Mouse (Mus musculus) embryonic facial prominence, embryonic 11.5 days (tissue): ENCODE data around the gene Fmo9. TPM values are rescaled to one million over a fixed set of nuclear protein-coding genes. Genes with fewer than 3 reads are reported as not detected.

Source experiments
- ATAC-seq: fragments of 200-750 bp; cut with Nextera tagmentation; replicated peaks from 2 replicates; pipeline ENCODE4 v1.8.0; 2017; ENCODE audit warnings: low read depth; ENCODE audit not compliant: insufficient number of reproducible peaks, low FRiP score, low TSS enrichment
- DNase-seq: peaks from one replicate; pipeline ENCODE4 v3.0.0-alpha.2; 2015; ENCODE audit warnings: low spot score
- H3K27ac ChIP-seq: fragments of 300-500 bp; sonication (generic); replicated peaks from 2 replicates; pipeline ENCODE4 v1.5.1; 2014; ENCODE audit warnings: mild to moderate bottlenecking, low read depth, low read length, control low read depth
- H3K27me3 ChIP-seq: fragments of 300-500 bp; sonication (generic); 2 replicates; pipeline ENCODE4 v1.6.1; 2014; ENCODE audit warnings: mild to moderate bottlenecking, low read length, moderate library complexity, mixed read lengths; ENCODE audit not compliant: control insufficient read depth, insufficient read depth
- H3K36me3 ChIP-seq: fragments of 300-500 bp; sonication (generic); replicated peaks from 2 replicates; pipeline ENCODE4 v1.6.1; 2014; ENCODE audit warnings: low read depth, mild to moderate bottlenecking, low read length, moderate library complexity, mixed read lengths; ENCODE audit not compliant: control insufficient read depth, insufficient read depth
- H3K4me1 ChIP-seq: fragments of 300-500 bp; sonication (generic); 2 replicates; pipeline ENCODE4 v1.6.1; 2014; ENCODE audit warnings: low read length, mixed read lengths; ENCODE audit not compliant: control insufficient read depth, insufficient read depth
- H3K4me2 ChIP-seq: fragments of 300-500 bp; sonication (generic); 2 replicates; pipeline ENCODE4 v1.6.1; 2014; ENCODE audit warnings: low read depth, mild to moderate bottlenecking, control low read depth, low read length, moderate library complexity
- H3K4me3 ChIP-seq: fragments of 300-500 bp; sonication (generic); 2 replicates; pipeline ENCODE4 v1.5.1; 2014; ENCODE audit warnings: low read depth, low read length, control low read depth
- H3K9ac ChIP-seq: fragments of 300-500 bp; sonication (generic); replicated peaks from 2 replicates; pipeline ENCODE4 v1.6.1; 2014; ENCODE audit warnings: mild to moderate bottlenecking, control low read depth, low read length
- H3K9me3 ChIP-seq: fragments of 300-500 bp; sonication (generic); replicated peaks from 2 replicates; pipeline ENCODE4 v1.6.1; 2016; ENCODE audit warnings: mild to moderate bottlenecking, low read length, inconsistent platforms, mixed read lengths; ENCODE audit not compliant: control insufficient read depth
- WGBS: fragments of 180-500 bp; shearing (Covaris S2); extraction: QIAGEN DNeasy Blood & Tissue Kit; methylation state at CpG from one replicate; pipeline ENCODE4 v1.1.7; 2014; 5-methylcytosine and 5-hydroxymethylcytosine counted together
- polyA plus RNA-seq: library from polyadenylated mRNA; unstranded; fragments of >200 nt; fragmentation: Nextera tagmentation; extraction: Ambion mirVana; gene quantifications from 2 replicates; pipeline ENCODE4 v1.2.1, GENCODE M21; 2014

Fmo9 gene
- not detected in 2 replicates for polyA plus RNA-seq

GRCm38 (mm10) chr1:166681745-166682144 is at the start of gene Fmo9:
TSS of gene Fmo9 (minus strand) at chr1:166681845.
- 76% methylated on average over 1 of the region's 1 CpGs for WGBS
- DNase-seq, result no peak
- no peak within 1 kb of the TSS for H3K4me2 ChIP-seq
- ATAC-seq, result no peak
- H3K4me3 ChIP-seq, result no peak within 1 kb of the TSS
- no peaks in the 10 kb centered on the region for H3K9me3 ChIP-seq
- H3K9ac ChIP-seq, result no peak within 1 kb of the TSS
- no peaks in the 10 kb centered on the region for H3K27me3 ChIP-seq
- no peaks in the 10 kb centered on the region for H3K36me3 ChIP-seq
- no peak within 1 kb of the TSS for H3K27ac ChIP-seq
- H3K4me1 ChIP-seq, result no peaks in the 10 kb centered on the region

DNA sequence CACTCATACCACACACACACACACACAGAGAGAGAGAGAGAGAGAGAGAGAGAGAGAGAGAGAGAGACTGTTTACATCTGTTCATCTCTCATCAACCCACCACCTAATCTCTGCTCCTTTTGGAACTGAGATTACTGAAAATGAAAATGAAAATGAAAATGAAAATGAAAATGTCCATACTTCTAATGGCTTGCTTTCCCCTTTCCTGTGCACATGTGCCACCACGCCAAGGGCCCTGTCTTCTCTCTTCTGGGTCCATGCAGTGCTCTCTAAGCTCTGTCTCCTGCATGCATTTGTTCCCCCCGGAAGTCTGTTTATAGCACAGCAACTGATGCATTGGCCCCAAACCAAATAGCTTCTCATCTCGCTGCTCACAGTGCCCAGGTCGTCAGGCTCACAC is 49.2 kb upstream of the Fmo9 start:
- H3K4me1 ChIP-seq, result no peaks in the 10 kb centered on the region
- no peaks in the 10 kb centered on the region for H3K27me3 ChIP-seq
- DNase-seq, result no peak
- H3K9ac ChIP-seq, result no peak overlapping the region
- H3K4me2 ChIP-seq, result no peak overlapping the region
- no peak overlapping the region for H3K27ac ChIP-seq
- no peaks in the 10 kb centered on the region for H3K36me3 ChIP-seq
- H3K9me3 ChIP-seq, result no peaks in the 10 kb centered on the region
- 76% methylated on average over 4 of the region's 4 CpGs for WGBS
- H3K4me3 ChIP-seq, result no peak overlapping the region
- ATAC-seq, result no peak

DNA sequence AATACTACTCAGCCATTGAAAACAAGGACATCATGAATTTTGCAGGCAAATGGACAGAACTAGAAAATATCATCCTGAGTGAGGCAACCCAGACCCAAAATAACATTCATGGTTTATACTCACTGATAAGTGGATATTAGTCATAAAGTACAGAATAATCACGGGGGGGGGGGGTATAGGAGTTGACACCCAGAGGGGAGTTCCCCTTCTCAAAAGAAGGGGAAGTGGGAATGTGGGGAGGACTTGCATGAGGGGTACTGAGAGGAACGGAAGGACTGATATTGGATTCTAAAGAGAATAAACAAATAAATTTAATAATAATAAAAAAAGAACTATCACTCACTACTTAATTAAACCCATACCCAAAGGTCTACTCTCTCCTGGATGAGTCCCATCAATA is 48.6 kb upstream of the Fmo9 start:
- Histone ChIP-seq H3K36me3 (no peaks in the 10 kb centered on the region), H3K4me3 (no peak overlapping the region), H3K4me1 (no peaks in the 10 kb centered on the region), H3K9me3 (no peaks in the 10 kb centered on the region), H3K27me3 (no peaks in the 10 kb centered on the region), H3K27ac (no peak overlapping the region), H3K9ac (no peak overlapping the region), H3K4me2 (no peak overlapping the region)
- DNase-seq, result no peak
- no peak for ATAC-seq
- WGBS, result 71% methylated on average over 2 of the region's 2 CpGs

- ATAC-seq, result no peak
- DNase-seq, result no peak
- H3K27me3 ChIP-seq, result no peaks in the 10 kb centered on the region
- no peak overlapping the region for H3K4me2 ChIP-seq
- H3K4me3 ChIP-seq, result no peak overlapping the region
- H3K4me1 ChIP-seq, result no peaks in the 10 kb centered on the region
- no peak overlapping the region for H3K27ac ChIP-seq
- WGBS, result 89% methylated on average over 7 of the region's 7 CpGs
- H3K9ac ChIP-seq, result no peak overlapping the region
- H3K9me3 ChIP-seq, result no peaks in the 10 kb centered on the region
- no peaks in the 10 kb centered on the region for H3K36me3 ChIP-seq
These were observed 29.2 kb upstream of the Fmo9 start for GRCm38 (mm10) chr1:166710861-166711260.

DNA sequence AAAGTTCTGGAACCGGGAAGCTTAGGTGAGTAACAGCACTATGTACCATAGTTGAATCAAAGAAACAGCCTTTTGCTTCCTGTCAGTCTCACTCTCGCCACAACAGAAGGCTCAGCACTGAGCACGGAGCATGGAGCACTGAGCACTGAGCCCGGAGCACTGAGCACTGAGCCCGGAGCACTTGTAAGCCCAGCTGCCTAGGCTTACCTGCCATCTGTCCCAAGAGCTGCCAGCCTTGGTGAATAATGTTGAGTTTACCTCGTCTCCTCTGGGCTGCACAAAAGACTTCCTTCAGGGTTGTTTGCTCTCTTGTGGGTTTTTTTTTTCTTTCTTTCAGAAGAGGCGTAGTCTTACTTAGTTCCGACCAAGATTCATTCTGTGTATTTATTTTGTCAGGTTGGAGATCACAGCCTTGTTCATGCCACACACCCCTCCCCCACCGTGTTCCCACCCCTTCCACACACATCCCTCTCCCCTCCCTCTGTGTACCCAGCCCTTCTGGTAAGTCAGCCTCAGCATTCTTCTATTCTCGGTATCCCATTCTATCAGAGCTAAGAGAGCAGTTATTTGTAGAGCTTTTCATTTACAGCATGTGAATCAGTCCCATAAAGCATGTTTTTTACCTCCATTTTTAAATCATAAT is 20.7 kb upstream of the Fmo9 start:
- ATAC-seq, result no peak
- Histone ChIP-seq H3K27me3 (no peaks in the 10 kb centered on the region), H3K4me1 (no peaks in the 10 kb centered on the region), H3K36me3 (no peaks in the 10 kb centered on the region), H3K9ac (no peak overlapping the region), H3K4me3 (no peak overlapping the region), H3K27ac (no peak overlapping the region), H3K4me2 (no peak overlapping the region), H3K9me3 (no peaks in the 10 kb centered on the region)
- WGBS, result 65% methylated on average over 10 of the region's 10 CpGs
- DNase-seq, result no peak

DNA sequence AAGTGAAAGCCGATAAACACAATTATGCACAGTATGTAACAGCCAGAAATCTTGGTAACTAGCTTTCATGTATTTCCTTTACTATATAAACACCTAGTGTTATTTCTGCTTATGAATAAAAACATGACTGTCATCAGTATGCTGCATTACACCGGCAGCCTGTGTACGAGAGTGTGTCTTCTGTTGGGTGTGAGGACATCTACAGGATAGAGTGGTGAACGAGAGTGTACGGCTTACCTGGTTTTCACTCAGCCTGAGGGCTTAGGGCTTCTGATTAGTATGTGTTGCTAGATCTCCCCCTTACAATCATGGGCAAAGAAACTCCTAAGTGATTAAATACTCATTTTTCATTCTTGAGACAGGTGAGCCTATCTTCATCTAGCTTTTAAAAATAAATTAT is 12.4 kb downstream of the Fmo9 start:
- ATAC-seq, result no peak
- no peak overlapping the region for H3K9ac ChIP-seq
- H3K9me3 ChIP-seq, result no peaks in the 10 kb centered on the region
- H3K4me3 ChIP-seq, result no peak overlapping the region
- H3K4me1 ChIP-seq, result no peaks in the 10 kb centered on the region
- H3K36me3 ChIP-seq, result no peaks in the 10 kb centered on the region
- whole genome bisulfite sequencing, result 89% methylated on average over 5 of the region's 5 CpGs
- no peak overlapping the region for H3K27ac ChIP-seq
- DNase-seq, result no peak
- H3K4me2 ChIP-seq, result no peak overlapping the region
- no peaks in the 10 kb centered on the region for H3K27me3 ChIP-seq

DNA sequence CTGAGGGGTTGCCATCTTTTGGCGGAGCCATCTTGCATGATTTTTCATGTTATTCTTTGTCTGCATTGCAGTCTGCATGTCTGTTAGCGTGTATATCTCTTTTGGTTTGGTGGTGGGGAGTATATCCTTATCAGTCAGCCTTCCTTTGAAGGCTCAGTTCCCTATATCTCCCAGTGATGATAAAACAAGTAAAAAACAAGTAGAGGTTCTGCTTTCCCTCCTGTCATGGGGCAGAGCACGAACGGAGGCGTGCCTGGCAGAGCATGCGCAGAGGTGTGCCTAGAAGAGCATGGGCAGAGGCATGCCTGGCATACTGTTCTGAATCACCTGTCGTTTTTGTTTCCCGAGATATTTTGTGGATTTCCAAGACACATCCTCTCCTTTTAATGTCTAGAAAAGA is 20.8 kb downstream of the Fmo9 start:
- no peaks in the 10 kb centered on the region for H3K27me3 ChIP-seq
- no peak overlapping the region for H3K27ac ChIP-seq
- no peaks in the 10 kb centered on the region for H3K4me1 ChIP-seq

GRCm38 (mm10) chr1:166647593-166647992 is 34.1 kb downstream of the Fmo9 start, which contains the start of gene Gm4847:
TSS of gene Gm4847 (minus strand) at chr1:166647693.
- ATAC-seq (no peak), DNase-seq (no peak)
- H3K27me3 ChIP-seq, result no peaks in the 10 kb centered on the region
- 90% methylated on average over 2 of the region's 2 CpGs for WGBS
- no peak within 1 kb of the TSS for H3K4me3 ChIP-seq
- H3K9ac ChIP-seq, result no peak within 1 kb of the TSS
- H3K4me1 ChIP-seq, result no peaks in the 10 kb centered on the region
- no peak within 1 kb of the TSS for H3K4me2 ChIP-seq
- H3K27ac ChIP-seq, result no peak within 1 kb of the TSS
- H3K36me3 ChIP-seq, result no peaks in the 10 kb centered on the region
- H3K9me3 ChIP-seq, result no peaks in the 10 kb centered on the region

More for the DNA sequence above, 20.8 kb downstream of the Fmo9 start:
- 90% methylated on average over 8 of the region's 8 CpGs for WGBS
- Histone ChIP-seq H3K4me3 (no peak overlapping the region), H3K4me2 (no peak overlapping the region), H3K9ac (no peak overlapping the region), H3K36me3 (no peaks in the 10 kb centered on the region), H3K9me3 (no peaks in the 10 kb centered on the region)
- no peak for ATAC-seq
- no peak for DNase-seq
